Mouse (Mus musculus) liver, embryonic 11.5 days (tissue): ENCODE data around the gene Trdn. TPM values are rescaled to one million over a fixed set of nuclear protein-coding genes. Genes with fewer than 3 reads are reported as not detected.

ENCODE experiments used
- ATAC-seq: fragments of 200-750 bp; cut with Nextera tagmentation; replicated peaks from 2 replicates; pipeline ENCODE4 v1.8.0; 2017; ENCODE audit warnings: moderate number of reproducible peaks, mild to moderate bottlenecking, moderate TSS enrichment, moderate library complexity; ENCODE audit not compliant: low FRiP score
- DNase-seq: peaks from one replicate; pipeline ENCODE4 v3.0.0-alpha.2; 2017; ENCODE audit warnings: low spot score
- H3K27ac ChIP-seq: fragments of 300-500 bp; sonication (generic); 2 replicates; pipeline ENCODE4 v1.5.1; 2014; ENCODE audit warnings: mild to moderate bottlenecking, low read depth, low read length, control low read depth
- H3K27me3 ChIP-seq: fragments of 300-500 bp; sonication (generic); replicated peaks from 2 replicates; pipeline ENCODE4 v1.6.1; 2014; ENCODE audit warnings: low read length, mixed read lengths; ENCODE audit not compliant: control insufficient read depth, insufficient read depth
- H3K36me3 ChIP-seq: fragments of 300-500 bp; sonication (generic); 2 replicates; pipeline ENCODE4 v1.6.1; 2014; ENCODE audit warnings: mild to moderate bottlenecking, low read length, moderate library complexity, mixed read lengths; ENCODE audit not compliant: control insufficient read depth, insufficient read depth
- H3K4me1 ChIP-seq: fragments of 300-500 bp; sonication (generic); replicated peaks from 2 replicates; pipeline ENCODE4 v1.6.1; 2014; ENCODE audit warnings: low read length, mixed read lengths; ENCODE audit not compliant: control insufficient read depth, insufficient read depth
- H3K4me2 ChIP-seq: fragments of 300-500 bp; sonication (generic); 2 replicates; pipeline ENCODE4 v1.6.1; 2014; ENCODE audit warnings: mild to moderate bottlenecking, control low read depth, moderate library complexity
- H3K4me3 ChIP-seq: fragments of 300-500 bp; sonication (generic); 2 replicates; pipeline ENCODE4 v1.5.1; 2014; ENCODE audit warnings: low read depth, low read length, control low read depth
- H3K9ac ChIP-seq: fragments of 300-500 bp; sonication (generic); 2 replicates; pipeline ENCODE4 v1.6.1; 2014; ENCODE audit warnings: low read depth, low read length, control low read depth
- H3K9me3 ChIP-seq: fragments of 300-500 bp; sonication (generic); 2 replicates; pipeline ENCODE4 v1.6.1; 2016; ENCODE audit warnings: low read length, inconsistent platforms, mixed read lengths; ENCODE audit not compliant: control insufficient read depth
- WGBS: fragments of 180-500 bp; shearing (Covaris S2); extraction: QIAGEN DNeasy Blood & Tissue Kit; methylation state at CpG from one replicate; pipeline ENCODE4 v1.1.7; 2014; 5-methylcytosine and 5-hydroxymethylcytosine counted together
- polyA plus RNA-seq: library from polyadenylated mRNA; unstranded; fragments of >200 nt; fragmentation: Nextera tagmentation; extraction: Ambion mirVana; gene quantifications from 2 replicates; pipeline ENCODE4 v1.2.1, GENCODE M21; 2014

Gene Trdn
- 0.43 and 1.8 TPM in 2 replicates for polyA plus RNA-seq

DNA sequence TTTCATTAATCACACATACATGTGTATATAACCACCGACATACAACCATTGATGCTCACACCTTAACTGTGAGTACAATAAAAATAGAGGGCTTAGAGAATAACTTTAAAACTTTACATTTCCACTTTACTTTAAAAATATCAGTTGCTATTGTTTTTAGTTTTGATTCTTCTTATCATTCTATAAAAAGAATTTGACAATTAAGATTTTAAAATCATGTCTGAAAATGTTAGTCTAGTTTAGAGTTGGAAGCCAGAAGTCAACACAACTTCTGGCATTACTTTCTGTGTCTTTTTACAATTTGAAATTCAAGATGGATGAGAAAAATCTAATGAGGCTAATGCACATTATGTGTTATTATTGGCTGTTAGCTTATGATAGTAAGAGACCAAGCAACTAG is at the start of gene Trdn:
Trdn (plus strand) TSS at position 301 of the 400 bp plus-strand sequence.
- no peak within 1 kb of the TSS for H3K9ac ChIP-seq
- H3K4me1 ChIP-seq = no peaks in the 10 kb centered on the region
- H3K4me3 ChIP-seq = no peak within 1 kb of the TSS
- WGBS = 77% methylated on average over 1 of the region's 1 CpGs
- ATAC-seq (no peak), DNase-seq (no peak)
- no peaks in the 10 kb centered on the region for H3K27me3 ChIP-seq
- no peaks in the 10 kb centered on the region for H3K36me3 ChIP-seq
- H3K27ac ChIP-seq = no peak within 1 kb of the TSS
- H3K4me2 ChIP-seq = no peak within 1 kb of the TSS
- H3K9me3 ChIP-seq = no peaks in the 10 kb centered on the region

DNA sequence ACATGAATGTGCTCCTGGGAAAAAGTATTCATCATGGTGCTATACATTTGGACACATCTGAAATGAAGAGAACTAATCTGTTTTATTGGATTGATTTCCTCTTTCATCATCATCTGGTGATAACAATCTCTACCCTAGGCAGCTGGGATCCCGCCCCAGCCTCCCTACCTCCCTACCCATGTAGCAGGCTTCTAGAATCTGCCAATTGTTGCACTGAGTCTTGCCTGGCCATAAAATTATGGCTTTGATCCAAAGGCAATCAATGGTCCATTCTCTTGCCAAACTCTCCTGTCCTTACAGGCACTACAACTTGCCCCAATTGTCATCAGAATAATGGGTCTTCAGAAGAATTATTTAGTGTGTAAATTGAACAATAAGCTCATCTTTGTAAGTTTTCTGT is 19.6 kb upstream of the Trdn start:
- 75% methylated on average over 1 of the region's 1 CpGs for WGBS
- H3K36me3 ChIP-seq = no peaks in the 10 kb centered on the region

GRCm38 (mm10) chr10:33065566-33065965 is 14.8 kb upstream of the Trdn start:
- Histone ChIP-seq H3K27ac (no peak overlapping the region), H3K9me3 (no peaks in the 10 kb centered on the region), H3K27me3 (no peaks in the 10 kb centered on the region), H3K4me2 (no peak overlapping the region), H3K4me1 (no peaks in the 10 kb centered on the region), H3K9ac (no peak overlapping the region), H3K4me3 (no peak overlapping the region), H3K36me3 (no peaks in the 10 kb centered on the region)
- ATAC-seq (no peak), DNase-seq (no peak)
- WGBS = 92% methylated on average over 1 of the region's 1 CpGs

More for the DNA sequence above, 19.6 kb upstream of the Trdn start:
- H3K9ac ChIP-seq = no peak overlapping the region
- no peaks in the 10 kb centered on the region for H3K4me1 ChIP-seq
- H3K27ac ChIP-seq = no peak overlapping the region
- DNase-seq (no peak), ATAC-seq (no peak)
- no peak overlapping the region for H3K4me2 ChIP-seq
- H3K27me3 ChIP-seq = no peaks in the 10 kb centered on the region
- no peak overlapping the region for H3K4me3 ChIP-seq
- H3K9me3 ChIP-seq = no peaks in the 10 kb centered on the region

- Histone ChIP-seq H3K9ac (no peak overlapping the region), H3K4me2 (no peak overlapping the region), H3K4me3 (no peak overlapping the region), H3K27me3 (no peaks in the 10 kb centered on the region), H3K36me3 (no peaks in the 10 kb centered on the region), H3K27ac (no peak overlapping the region), H3K9me3 (no peaks in the 10 kb centered on the region), H3K4me1 (no peaks in the 10 kb centered on the region)
- 72% methylated on average over 3 of the region's 3 CpGs for WGBS
- ATAC-seq (no peak), DNase-seq (no peak)
These were observed 7.2 kb upstream of the Trdn start for GRCm38 (mm10) chr10:33073126-33073525.

- DNase-seq (no peak), ATAC-seq (no peak)
- no peaks in the 10 kb centered on the region for H3K9me3 ChIP-seq
- no peaks in the 10 kb centered on the region for H3K27me3 ChIP-seq
- no peak overlapping the region for H3K4me3 ChIP-seq
- no peak overlapping the region for H3K4me2 ChIP-seq
- H3K27ac ChIP-seq = no peak overlapping the region
- no peaks in the 10 kb centered on the region for H3K36me3 ChIP-seq
- H3K4me1 ChIP-seq = no peaks in the 10 kb centered on the region
- H3K9ac ChIP-seq = no peak overlapping the region
- WGBS = 57% methylated on average over 2 of the region's 2 CpGs
These were observed 1.9 kb downstream of the Trdn start for GRCm38 (mm10) chr10:33082151-33082844.

DNA sequence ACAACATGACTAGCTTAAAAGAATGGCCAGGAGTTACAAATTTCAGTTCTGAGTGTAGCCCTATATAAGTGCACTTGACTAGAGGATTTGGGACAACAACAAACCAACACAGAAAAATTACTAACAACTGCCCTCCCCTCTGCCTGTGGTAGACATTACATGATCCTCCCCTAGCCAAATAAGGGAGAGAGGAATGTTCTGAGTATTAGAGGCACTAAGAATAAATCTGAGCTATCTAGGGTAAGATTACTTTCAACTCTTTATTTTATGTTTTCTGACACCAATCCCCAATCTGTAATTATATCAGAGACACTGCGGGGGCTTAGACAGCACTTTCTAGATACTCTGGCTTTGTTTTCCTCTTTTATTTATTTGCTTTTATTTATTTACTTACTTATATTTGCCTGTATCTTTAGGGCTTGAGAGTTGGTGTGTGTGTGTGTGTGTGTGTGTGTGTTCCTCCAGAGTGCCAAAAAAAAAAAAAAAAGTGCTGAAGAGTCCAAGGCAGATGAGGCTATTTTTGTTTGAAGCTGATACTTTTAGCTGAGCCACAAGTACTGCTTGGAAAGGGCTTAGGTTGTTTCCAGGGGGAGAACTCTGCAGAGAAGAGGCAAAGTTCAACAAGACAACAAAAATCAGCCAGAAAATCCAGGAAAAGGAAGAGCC is 2.7 kb downstream of the Trdn start:
- H3K9me3 ChIP-seq = no peaks in the 10 kb centered on the region
- WGBS = 82% methylated on average over 1 of the region's 1 CpGs
- no peak overlapping the region for H3K4me3 ChIP-seq

DNA sequence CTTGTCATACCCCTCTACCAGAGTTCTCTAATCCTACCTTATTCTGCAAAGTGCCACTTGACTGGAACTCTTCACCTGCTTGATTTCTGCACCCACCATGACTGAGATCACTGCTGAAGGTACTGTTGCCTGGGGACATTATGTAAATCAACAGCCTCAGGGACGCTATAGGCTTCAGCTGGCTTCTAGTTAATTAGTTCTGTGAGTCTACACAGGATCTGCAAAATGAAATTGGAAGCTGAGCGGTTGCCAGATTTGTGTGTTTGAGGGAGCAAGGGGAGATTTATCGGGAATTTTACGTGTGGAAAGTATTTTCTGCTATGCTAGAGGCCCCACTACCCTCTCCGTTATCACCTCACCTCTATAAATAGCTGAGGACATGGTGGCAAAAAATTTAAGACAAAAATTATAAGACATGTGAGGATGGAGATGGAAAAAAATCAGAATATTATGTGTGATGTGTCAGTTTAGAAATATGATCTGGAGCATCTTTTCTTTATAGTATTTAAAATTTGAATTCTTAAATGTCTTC is 3.3 kb downstream of the Trdn start:
- Histone ChIP-seq H3K4me3 (no peak overlapping the region), H3K9ac (no peak overlapping the region), H3K36me3 (no peaks in the 10 kb centered on the region), H3K9me3 (no peaks in the 10 kb centered on the region), H3K27ac (no peak overlapping the region), H3K4me2 (no peak overlapping the region), H3K4me1 (no peaks in the 10 kb centered on the region), H3K27me3 (no peaks in the 10 kb centered on the region)
- DNase-seq (no peak), ATAC-seq (no peak)
- WGBS = 72% methylated on average over 5 of the region's 5 CpGs

More for the DNA sequence above, 2.7 kb downstream of the Trdn start:
- H3K27ac ChIP-seq = no peak overlapping the region
- no peaks in the 10 kb centered on the region for H3K27me3 ChIP-seq
- ATAC-seq (no peak), DNase-seq (no peak)
- no peak overlapping the region for H3K9ac ChIP-seq
- no peaks in the 10 kb centered on the region for H3K4me1 ChIP-seq
- H3K4me2 ChIP-seq = no peak overlapping the region
- no peaks in the 10 kb centered on the region for H3K36me3 ChIP-seq

- no peaks in the 10 kb centered on the region for H3K9me3 ChIP-seq
- no peaks in the 10 kb centered on the region for H3K4me1 ChIP-seq
- no peaks in the 10 kb centered on the region for H3K36me3 ChIP-seq
- H3K27ac ChIP-seq = no peak overlapping the region
- H3K4me2 ChIP-seq = no peak overlapping the region
- ATAC-seq (no peak), DNase-seq (no peak)
- no peak overlapping the region for H3K4me3 ChIP-seq
- H3K9ac ChIP-seq = no peak overlapping the region
- no peaks in the 10 kb centered on the region for H3K27me3 ChIP-seq
These were observed 8.0 kb downstream of the Trdn start for GRCm38 (mm10) chr10:33088403-33088802.

DNA sequence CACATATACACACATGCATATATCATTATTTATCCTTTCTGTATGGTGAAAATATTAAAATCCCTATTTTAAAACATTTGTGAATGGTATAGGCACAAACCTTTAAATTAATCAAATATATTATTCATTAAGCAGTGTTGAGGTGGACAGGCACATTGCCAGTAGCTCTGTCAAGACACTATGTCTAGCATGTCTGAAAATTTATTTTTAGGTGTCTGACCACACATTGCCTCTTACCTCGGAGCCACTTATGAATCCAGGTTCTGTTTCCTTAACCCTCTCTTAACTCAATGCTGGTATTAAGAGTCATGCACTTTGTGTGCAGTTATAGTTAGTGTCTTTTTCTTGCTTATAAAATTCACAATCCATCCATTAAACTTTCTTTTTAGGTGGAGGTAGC is 12.0 kb downstream of the Trdn start:
- Histone ChIP-seq H3K27me3 (no peaks in the 10 kb centered on the region), H3K4me3 (no peak overlapping the region), H3K4me1 (no peaks in the 10 kb centered on the region), H3K9ac (no peak overlapping the region), H3K4me2 (no peak overlapping the region), H3K27ac (no peak overlapping the region), H3K9me3 (no peaks in the 10 kb centered on the region), H3K36me3 (no peaks in the 10 kb centered on the region)
- ATAC-seq (no peak), DNase-seq (no peak)
- 67% methylated on average over 1 of the region's 1 CpGs for WGBS
